Mouse (Mus musculus): ENCODE measurements around the gene Slc9a5. TPM values are rescaled to one million over a fixed set of nuclear protein-coding genes. Genes with fewer than 3 reads are reported as not detected.
A peak's percentile ranks its signal among the peaks of the same experiment; 100 is the strongest.

Gene Slc9a5
- polyA plus RNA-seq (2012; rRNA removed): 33.5 and 35.4 TPM in 2 replicates

DNA sequence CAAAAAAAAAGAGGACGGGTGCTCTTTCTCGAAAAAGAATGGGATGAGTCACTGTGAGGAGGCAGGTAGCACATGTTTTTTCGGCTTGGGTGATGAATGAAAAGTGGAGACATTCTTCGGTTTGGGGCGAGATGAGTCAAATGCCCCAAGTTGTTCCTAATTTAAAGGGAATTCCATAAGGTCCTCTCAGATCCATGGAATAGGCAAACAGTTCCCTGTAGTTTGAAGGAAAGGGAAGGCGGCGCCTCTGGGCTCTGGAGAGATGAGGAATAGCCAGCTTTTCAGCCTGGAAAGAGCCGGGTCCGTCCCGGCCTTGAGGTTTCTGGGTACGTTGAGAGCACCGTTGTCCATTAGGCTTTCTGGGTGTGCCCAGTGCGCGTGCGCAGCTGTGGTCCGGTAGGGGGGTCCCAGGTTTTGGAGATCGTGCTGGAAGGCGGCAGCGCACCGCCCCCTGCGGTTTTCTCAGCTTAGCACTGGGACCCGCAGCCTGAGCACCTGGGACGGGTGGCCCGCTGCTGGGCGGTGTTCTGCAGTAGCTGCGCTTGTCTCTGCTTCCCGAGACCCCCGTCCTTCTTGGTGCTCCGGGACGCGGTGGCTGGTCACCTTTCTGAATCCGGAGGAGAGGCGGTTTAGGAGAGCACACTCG lies at the start of gene Slc9a5:
Gene Slc9a5, plus strand, starts transcription at position 394 of the 646 bp plus-strand sequence.
- H3K4me1 ChIP-seq (ENCODE audit: control insufficient read depth, insufficient read depth, low read length): peaks cover 27% of the 10 kb centered on the region
- H3K36me3 ChIP-seq (ENCODE audit: control insufficient read depth, insufficient read depth, low read length): no peaks in the 10 kb centered on the region; the same call in 1 of the 2 replicates
- H3K4me3 ChIP-seq (ENCODE audit: control insufficient read depth, low read depth, low read length): peak within 1 kb of the TSS; percentile 86
- TF ChIP-seq CTCF (IDR thresholded peaks at IDR 0.05; ENCODE audit: control insufficient read depth, insufficient read depth, insufficient replicate concordance, low read depth, low read length) (no peak), POLR2A (IDR thresholded peaks at IDR 0.05; ENCODE audit: control insufficient read depth, low read depth, low read length) (no peak; the same call in 1 of the 2 replicates)
- H3K27me3 ChIP-seq (ENCODE audit: control insufficient read depth, insufficient read depth, low read length): no peaks in the 10 kb centered on the region
- peak within 1 kb of the TSS; percentile 94 for H3K27ac ChIP-seq (ENCODE audit: control insufficient read depth, insufficient read depth, low read depth, low read length)

DNA sequence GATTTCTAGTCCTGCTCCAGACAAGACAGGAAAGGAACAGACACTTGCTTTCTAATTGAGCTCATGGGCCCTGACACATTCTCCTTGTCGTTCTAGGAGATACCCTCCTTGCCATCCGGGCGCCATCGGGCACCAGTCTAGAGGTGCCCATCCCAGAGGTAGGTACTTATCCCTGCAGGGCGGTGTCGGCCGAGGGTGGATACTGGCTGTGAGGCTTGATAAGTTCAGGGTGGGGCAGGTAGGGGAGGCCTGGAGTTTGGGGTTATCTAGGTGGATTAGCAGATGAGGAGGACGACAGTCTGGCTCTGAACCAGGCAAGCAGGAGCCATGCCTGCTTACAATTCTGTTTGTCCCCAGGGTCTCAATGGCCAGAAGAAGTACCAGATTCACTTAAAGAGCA lies 48.7 kb upstream of the Slc9a5 start:
- no peak overlapping the region for H3K4me3 ChIP-seq (ENCODE audit: control insufficient read depth, low read depth, low read length)
- H3K4me1 ChIP-seq (ENCODE audit: control insufficient read depth, insufficient read depth, low read length): peaks cover 10% of the 10 kb centered on the region
- H3K27me3 ChIP-seq (ENCODE audit: control insufficient read depth, insufficient read depth, low read length): no peaks in the 10 kb centered on the region
- TF ChIP-seq POLR2A (IDR thresholded peaks at IDR 0.05; ENCODE audit: control insufficient read depth, low read depth, low read length) (no peak), CTCF (IDR thresholded peaks at IDR 0.05; ENCODE audit: control insufficient read depth, insufficient read depth, insufficient replicate concordance, low read depth, low read length) (no peak)
- no peak overlapping the region for H3K27ac ChIP-seq (ENCODE audit: control insufficient read depth, insufficient read depth, low read depth, low read length)
- peaks cover 2% of the 10 kb centered on the region; the same call in 1 of the 2 replicates for H3K36me3 ChIP-seq (ENCODE audit: control insufficient read depth, insufficient read depth, low read length)

DNA sequence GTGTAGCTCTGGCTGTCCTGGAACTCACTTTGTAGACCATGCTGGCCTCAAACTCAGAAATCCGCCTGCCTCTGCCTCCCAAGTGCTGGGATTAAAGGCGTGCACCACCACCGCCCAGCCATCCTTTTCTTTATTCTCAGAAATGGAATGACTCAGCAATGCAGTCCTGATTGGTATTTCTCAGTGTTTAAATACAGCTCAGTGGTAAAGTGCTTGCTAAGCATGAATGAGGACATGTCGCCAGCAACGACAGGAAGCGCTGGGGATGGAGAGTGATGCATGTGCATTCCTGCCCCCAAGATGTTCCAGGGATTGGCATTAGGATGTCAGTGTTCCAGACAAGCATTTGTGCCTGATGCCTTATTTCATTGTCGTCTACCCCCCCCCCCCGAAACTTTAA lies 45.2 kb upstream of the Slc9a5 start:
- no peak overlapping the region for H3K4me3 ChIP-seq (ENCODE audit: control insufficient read depth, low read depth, low read length)
- no peak overlapping the region for H3K27ac ChIP-seq (ENCODE audit: control insufficient read depth, insufficient read depth, low read depth, low read length)
- H3K27me3 ChIP-seq (ENCODE audit: control insufficient read depth, insufficient read depth, low read length): no peaks in the 10 kb centered on the region
- peaks cover 2% of the 10 kb centered on the region; the same call in 1 of the 2 replicates for H3K36me3 ChIP-seq (ENCODE audit: control insufficient read depth, insufficient read depth, low read length)
- TF ChIP-seq CTCF (IDR thresholded peaks at IDR 0.05; ENCODE audit: control insufficient read depth, insufficient read depth, insufficient replicate concordance, low read depth, low read length): no peak
- TF ChIP-seq POLR2A (IDR thresholded peaks at IDR 0.05; ENCODE audit: control insufficient read depth, low read depth, low read length): no peak
- H3K4me1 ChIP-seq (ENCODE audit: control insufficient read depth, insufficient read depth, low read length): peaks cover 13% of the 10 kb centered on the region

DNA sequence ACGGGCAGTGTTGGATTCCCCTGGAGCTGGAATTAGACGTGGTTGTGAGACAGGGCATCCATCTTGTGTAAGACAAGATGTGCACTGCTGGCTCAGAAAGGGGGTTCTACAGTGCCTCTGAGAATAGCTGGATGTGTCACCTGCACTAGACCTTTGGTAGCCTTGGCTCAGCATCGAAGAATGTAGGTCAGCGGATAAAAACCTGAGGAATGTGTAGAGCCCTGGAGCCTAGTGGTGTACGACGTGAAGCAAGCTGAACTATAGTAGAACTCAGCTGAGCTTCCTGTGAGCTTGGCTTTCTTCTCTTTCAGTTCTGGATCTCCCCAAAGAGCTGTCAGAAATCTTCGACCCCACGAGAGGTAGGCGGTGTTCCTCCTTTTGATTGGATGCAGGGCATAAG lies 44.8 kb upstream of the Slc9a5 start:
- no peak overlapping the region for H3K4me3 ChIP-seq (ENCODE audit: control insufficient read depth, low read depth, low read length)
- peaks cover 8% of the 10 kb centered on the region for H3K4me1 ChIP-seq (ENCODE audit: control insufficient read depth, insufficient read depth, low read length)
- H3K27me3 ChIP-seq (ENCODE audit: control insufficient read depth, insufficient read depth, low read length): no peaks in the 10 kb centered on the region
- no peak overlapping the region for H3K27ac ChIP-seq (ENCODE audit: control insufficient read depth, insufficient read depth, low read depth, low read length)
- no peak for TF ChIP-seq CTCF (IDR thresholded peaks at IDR 0.05; ENCODE audit: control insufficient read depth, insufficient read depth, insufficient replicate concordance, low read depth, low read length)
- TF ChIP-seq POLR2A (IDR thresholded peaks at IDR 0.05; ENCODE audit: control insufficient read depth, low read depth, low read length): no peak
- peaks cover 2% of the 10 kb centered on the region; the same call in 1 of the 2 replicates for H3K36me3 ChIP-seq (ENCODE audit: control insufficient read depth, insufficient read depth, low read length)

DNA sequence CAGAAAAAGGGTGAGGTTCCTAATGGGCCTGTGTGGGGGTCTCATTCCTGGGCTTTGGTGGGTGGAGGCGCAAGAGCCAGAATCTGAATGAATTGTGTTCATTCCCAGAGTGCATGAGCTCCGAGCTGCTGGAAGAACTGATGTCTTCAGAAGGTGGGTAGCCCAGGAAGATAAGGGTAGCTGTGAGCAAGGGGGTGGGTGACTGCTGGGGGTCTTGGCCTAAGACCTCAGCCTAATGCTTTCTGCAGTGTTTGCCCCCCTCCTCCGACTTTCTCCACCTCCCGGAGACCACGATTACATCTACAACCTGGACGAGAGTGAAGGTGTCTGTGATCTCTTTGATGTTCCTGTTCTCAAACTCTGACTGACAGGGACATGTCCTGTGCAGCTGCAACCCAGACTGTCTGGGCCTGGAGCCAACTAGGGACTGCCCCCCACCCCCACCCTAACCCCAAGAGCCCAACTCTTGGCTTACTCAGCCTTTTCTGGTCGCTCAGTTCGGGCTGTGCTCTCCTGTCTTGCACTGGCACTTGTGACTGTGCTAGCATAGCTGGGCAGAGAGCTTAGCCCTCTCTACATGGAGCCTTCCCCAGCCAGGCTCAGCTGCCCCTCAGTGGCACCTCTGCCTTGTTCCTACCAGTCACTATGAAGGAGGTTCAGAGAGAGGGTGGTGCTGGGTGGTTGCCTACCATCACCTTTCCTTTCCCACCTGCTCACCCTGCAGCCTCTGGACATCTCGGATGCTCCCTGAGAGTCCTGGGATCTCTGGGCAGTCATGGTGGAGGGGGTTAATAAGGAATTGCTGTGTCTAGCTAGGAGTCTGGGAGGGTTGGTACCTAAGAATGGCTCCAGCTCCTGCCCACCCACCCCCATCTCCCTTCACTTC lies 44.1 kb upstream of the Slc9a5 start:
- Histone ChIP-seq H3K27ac (ENCODE audit: control insufficient read depth, insufficient read depth, low read depth, low read length) (no peak overlapping the region), H3K4me1 (ENCODE audit: control insufficient read depth, insufficient read depth, low read length) (peaks cover 7% of the 10 kb centered on the region), H3K27me3 (ENCODE audit: control insufficient read depth, insufficient read depth, low read length) (no peaks in the 10 kb centered on the region), H3K36me3 (ENCODE audit: control insufficient read depth, insufficient read depth, low read length) (peaks cover 2% of the 10 kb centered on the region; the same call in 1 of the 2 replicates), H3K4me3 (ENCODE audit: control insufficient read depth, low read depth, low read length) (no peak overlapping the region)
- TF ChIP-seq POLR2A (IDR thresholded peaks at IDR 0.05; ENCODE audit: control insufficient read depth, low read depth, low read length) (no peak; the same call in 1 of the 2 replicates), CTCF (IDR thresholded peaks at IDR 0.05; ENCODE audit: control insufficient read depth, insufficient read depth, insufficient replicate concordance, low read depth, low read length) (peak; percentile 9; the same call in 1 of the 2 replicates)

DNA sequence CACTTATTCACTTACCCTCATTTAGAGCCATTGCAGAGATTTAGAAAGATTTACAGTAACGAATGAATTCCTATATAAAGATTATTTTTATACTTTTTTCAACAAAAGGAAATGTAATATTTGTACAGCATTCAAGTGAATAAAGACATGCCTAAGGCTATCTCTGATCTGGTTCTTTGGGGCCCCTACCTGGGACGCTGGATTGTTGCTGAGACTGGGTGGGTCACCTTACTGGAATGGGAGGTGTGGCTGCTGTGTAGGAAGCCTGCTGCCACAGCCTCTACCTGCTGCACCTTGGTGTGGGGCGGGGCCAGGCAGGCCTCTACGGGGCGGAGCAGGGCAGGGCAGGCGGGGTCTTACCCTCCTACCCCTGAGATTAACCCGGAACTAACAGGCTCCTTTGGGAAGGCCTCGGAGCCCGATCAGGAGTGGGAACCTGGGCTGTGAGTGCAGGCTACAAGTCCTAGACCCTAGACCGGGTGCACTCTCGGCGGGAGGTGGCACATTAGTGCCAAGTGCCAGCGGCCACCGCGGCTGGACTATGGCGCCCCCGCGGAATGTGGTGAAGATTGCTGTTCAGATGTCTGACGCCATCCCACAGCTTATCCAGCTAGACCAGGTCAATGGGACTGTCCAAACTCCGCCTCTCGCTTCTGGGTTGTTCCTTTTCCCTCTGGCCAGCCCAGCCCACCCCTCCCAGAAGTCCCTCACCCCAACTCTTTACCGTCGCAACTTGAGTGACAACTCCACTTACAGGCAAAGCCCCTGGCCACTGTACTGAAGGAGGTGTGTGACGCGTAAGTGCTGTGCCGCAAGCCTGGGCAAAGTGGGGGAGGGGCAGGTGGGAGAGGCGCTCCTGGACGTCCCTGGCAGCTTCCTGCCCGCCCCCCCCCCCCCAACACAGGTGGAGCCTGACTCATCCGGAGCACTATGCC lies 43.2 kb upstream of the Slc9a5 start, which contains the start of gene Elmo3:
Gene Elmo3, plus strand, starts transcription at position 391 of the 935 bp plus-strand sequence.
- Histone ChIP-seq H3K36me3 (ENCODE audit: control insufficient read depth, insufficient read depth, low read length) (peaks cover 2% of the 10 kb centered on the region; the same call in 1 of the 2 replicates), H3K4me3 (ENCODE audit: control insufficient read depth, low read depth, low read length) (peak within 1 kb of the TSS; percentile 57), H3K4me1 (ENCODE audit: control insufficient read depth, insufficient read depth, low read length) (peaks cover 7% of the 10 kb centered on the region), H3K27me3 (ENCODE audit: control insufficient read depth, insufficient read depth, low read length) (no peaks in the 10 kb centered on the region), H3K27ac (ENCODE audit: control insufficient read depth, insufficient read depth, low read depth, low read length) (0 out of 2 replicates have a peak within 1 kb of the TSS, but pooled peaks have one; percentile 56)
- TF ChIP-seq CTCF (IDR thresholded peaks at IDR 0.05; ENCODE audit: control insufficient read depth, insufficient read depth, insufficient replicate concordance, low read depth, low read length) (0 out of 2 replicates have a peak, but pooled peaks have one; percentile 21), POLR2A (IDR thresholded peaks at IDR 0.05; ENCODE audit: control insufficient read depth, low read depth, low read length) (peak; percentile 55)
